25 mouse cellular contexts compared by ENCODE assay signal in genomic region chr2:118128313-118128712, GRCm38 (mm10). TPM values are rescaled to one million over a fixed set of nuclear protein-coding genes. Genes with fewer than 3 reads are reported as not detected.
DNase-seq lines count a peak whose midpoint lies in the region; ATAC-seq and TF ChIP-seq lines count a peak whose summit lies in the region.
"Had no signal": no experiment of that assay in that cellular context is flagged by ENCODE, and none has a peak within 500 bp of the region (broad histone marks: within the 10 kb centered on the region; RNA-seq: fewer than 3 reads in every experiment).

No protein-coding gene starts in this region.

- 33% methylated on average over 3 of the region's 3 CpGs for WGBS in lung, postnatal 0 days
- WGBS in intestine, embryonic 15.5 days = 36% methylated on average over 3 of the region's 3 CpGs
- 32% methylated on average over 3 of the region's 3 CpGs for WGBS in intestine, postnatal 0 days

- H3K9me3 ChIP-seq in lung, postnatal 0 days (ENCODE audit: low read length) = no peaks in the 10 kb centered on the region
- H3K9me3 ChIP-seq in intestine, embryonic 15.5 days = no peaks in the 10 kb centered on the region
- H3K9me3 ChIP-seq in intestine, postnatal 0 days (ENCODE audit: control insufficient read depth) = no peaks in the 10 kb centered on the region
- H3K9me3 ChIP-seq: embryonic facial prominence, embryonic 10.5 days; embryonic facial prominence, embryonic 12.5 days; forebrain, embryonic 13.5 days; forebrain, embryonic 15.5 days had no signal

- no peak overlapping the region for H3K27ac ChIP-seq in lung, postnatal 0 days (ENCODE audit: low read length)
- H3K27ac ChIP-seq in intestine, embryonic 15.5 days = no peak overlapping the region
- no peak overlapping the region for H3K27ac ChIP-seq in intestine, postnatal 0 days (ENCODE audit: low read depth, low read length)
- H3K27ac ChIP-seq: embryonic facial prominence, embryonic 10.5 days; embryonic facial prominence, embryonic 12.5 days; forebrain, embryonic 13.5 days; forebrain, embryonic 15.5 days had no signal

- no peak for DNase-seq in lung, postnatal 0 days (ENCODE audit: low spot score)
- DNase-seq in lung, postnatal 36 days = no peak
- peak; percentile 48 for DNase-seq in NIH3T3 (ENCODE audit: low read depth)
- DNase-seq in heart, adult 18-20 months = no peak
- DNase-seq in urinary bladder, postnatal 10 days (ENCODE audit: low spot score) = no peak
- DNase-seq in retina, postnatal 1 day = no peak
- DNase-seq: adrenal gland, adult 8-10 months; adrenal gland, postnatal 14 days; adrenal gland, postnatal 36 days; B cell, adult 2 months; cerebellum, adult 11-12 months; cerebellum, adult 2 months; cerebellum, adult 9-10 months; cerebellum, postnatal 10 days; cerebellum, postnatal 25 days; forebrain, postnatal 0 days had no signal

- H3K9ac ChIP-seq in lung, postnatal 0 days (replicated peaks; ENCODE audit: low read depth) = no peak overlapping the region
- no peak overlapping the region for H3K9ac ChIP-seq in intestine, embryonic 15.5 days
- H3K9ac ChIP-seq in intestine, postnatal 0 days (ENCODE audit: low read depth, low read length) = no peak overlapping the region
- H3K9ac ChIP-seq: embryonic facial prominence, embryonic 12.5 days; forebrain, embryonic 13.5 days; forebrain, embryonic 15.5 days; forebrain, postnatal 0 days had no signal

- H3K36me3 ChIP-seq in lung, postnatal 0 days (ENCODE audit: insufficient read depth, low read length) = peaks cover 18% of the 10 kb centered on the region; the same call in 1 of the 2 replicates
- 0 out of 2 replicates have a peak, but pooled peaks cover 4% of the 10 kb centered on the region for H3K36me3 ChIP-seq in intestine, embryonic 15.5 days
- H3K36me3 ChIP-seq in intestine, postnatal 0 days (ENCODE audit: control insufficient read depth, insufficient read depth) = peaks cover 12% of the 10 kb centered on the region
- H3K36me3 ChIP-seq: forebrain, embryonic 15.5 days; G1E had no signal

- no peak overlapping the region for H3K4me2 ChIP-seq in lung, postnatal 0 days (replicated peaks; ENCODE audit: low read depth, low read length)
- no peak overlapping the region for H3K4me2 ChIP-seq in intestine, embryonic 15.5 days (replicated peaks)
- no peak overlapping the region for H3K4me2 ChIP-seq in intestine, postnatal 0 days (replicated peaks; ENCODE audit: low read depth)
- H3K4me2 ChIP-seq: embryonic facial prominence, embryonic 12.5 days; forebrain, embryonic 13.5 days; forebrain, embryonic 15.5 days had no signal

- TF ChIP-seq CTCF in lung, postnatal 0 days (IDR thresholded peaks at IDR 0.05) = no peak
- TF ChIP-seq CTCF in intestine, postnatal 0 days (IDR thresholded peaks at IDR 0.05; ENCODE audit: low read depth) = no peak

- H3K4me3 ChIP-seq in lung, postnatal 0 days (ENCODE audit: low read depth, low read length) = no peak overlapping the region
- no peak overlapping the region for H3K4me3 ChIP-seq in intestine, embryonic 15.5 days (replicated peaks)
- H3K4me3 ChIP-seq in intestine, postnatal 0 days (ENCODE audit: low read depth, low read length) = no peak overlapping the region
- H3K4me3 ChIP-seq: embryonic facial prominence, embryonic 10.5 days; embryonic facial prominence, embryonic 12.5 days; forebrain, embryonic 13.5 days; forebrain, embryonic 15.5 days had no signal

- H3K4me1 ChIP-seq in lung, postnatal 0 days (ENCODE audit: insufficient read depth, low read depth, low read length) = no peaks in the 10 kb centered on the region
- no peaks in the 10 kb centered on the region for H3K4me1 ChIP-seq in intestine, embryonic 15.5 days (replicated peaks)
- no peaks in the 10 kb centered on the region for H3K4me1 ChIP-seq in intestine, postnatal 0 days (replicated peaks; ENCODE audit: control insufficient read depth, insufficient read depth, low read length)
- H3K4me1 ChIP-seq: embryonic facial prominence, embryonic 12.5 days had no signal

- peak; percentile 11; the same call in 1 of the 2 replicates for ATAC-seq in lung, postnatal 0 days
- ATAC-seq in intestine, embryonic 15.5 days = peak; percentile 78
- 0 out of 2 replicates have a peak, but pooled peaks have one; percentile 22 for ATAC-seq in intestine, postnatal 0 days
- ATAC-seq: activated CD4-positive, CD25-positive, alpha-beta regulatory T cell, adult 4 months; CD4-positive, CD25-positive, alpha-beta regulatory T cell, adult 4 months; forebrain, embryonic 13.5 days; forebrain, embryonic 15.5 days; forebrain, postnatal 0 days had no signal

- TF ChIP-seq EP300 in lung, postnatal 0 days (IDR thresholded peaks at IDR 0.05) = no peak

- H3K27me3 ChIP-seq in lung, postnatal 0 days (replicated peaks; ENCODE audit: insufficient read depth, low read length) = no peaks in the 10 kb centered on the region
- no peaks in the 10 kb centered on the region for H3K27me3 ChIP-seq in intestine, embryonic 15.5 days (replicated peaks)
- no peaks in the 10 kb centered on the region for H3K27me3 ChIP-seq in intestine, postnatal 0 days (replicated peaks; ENCODE audit: control insufficient read depth, insufficient read depth, low read length)
- H3K27me3 ChIP-seq: embryonic facial prominence, embryonic 12.5 days; forebrain, embryonic 13.5 days; forebrain, embryonic 15.5 days had no signal

RNA-seq across cellular contexts. Expression of gene Thbs1, which starts 16.6 kb away (rescaled TPM):
- 50.8 and 57.5 TPM in 2 replicates for polyA plus RNA-seq in lung, postnatal 0 days (2015; fragmentation: Nextera tagmentation; extraction: Ambion mirVana)
- polyA plus RNA-seq in intestine, embryonic 15.5 days (2015; fragmentation: Nextera tagmentation; extraction: Ambion mirVana) = 21.6 and 23.6 TPM in 2 replicates
- 13.2 and 14.9 TPM in 2 replicates for polyA plus RNA-seq in intestine, postnatal 0 days (2015; fragmentation: Nextera tagmentation; extraction: Ambion mirVana)
- total RNA-seq in heart, adult 18-20 months (2021) = 10 to 100 TPM; 12.8 to 13.0 TPM
- total RNA-seq: G1E had no signal
- polyA plus RNA-seq: activated CD4-positive, CD25-positive, alpha-beta regulatory T cell, adult 4 months had no signal

Comparison
In these comparisons a context has a peak if more than half of its experiments do, and no peak if none do; other contexts are left out.
1. ATAC-seq: peak in every context shown above with its lines; median percentile 78 in intestine, embryonic 15.5 days; 22 in intestine, postnatal 0 days; 11 in lung, postnatal 0 days.